Mouse (Mus musculus) heart, embryonic 12.5 days (tissue): ENCODE results near the gene Alg9. TPM values are rescaled to one million over a fixed set of nuclear protein-coding genes. Genes with fewer than 3 reads are reported as not detected.

Experiments
- ATAC-seq: fragments of 200-750 bp; cut with Nextera tagmentation; 2 replicates; pipeline ENCODE4 v1.8.0; 2017; ENCODE audit warnings: moderate TSS enrichment, moderate library complexity; ENCODE audit not compliant: insufficient number of reproducible peaks, low FRiP score
- H3K27ac ChIP-seq: fragments of 300-500 bp; sonication (generic); 2 replicates; pipeline ENCODE4 v1.5.1; 2016; ENCODE audit warnings: mild to moderate bottlenecking, moderate library complexity; ENCODE audit not compliant: poor library complexity, severe bottlenecking
- H3K27me3 ChIP-seq: fragments of 300-500 bp; sonication (generic); replicated peaks from 2 replicates; pipeline ENCODE4 v1.6.1; 2016; ENCODE audit warnings: mild to moderate bottlenecking, moderate library complexity
- H3K36me3 ChIP-seq: fragments of 300-500 bp; sonication (generic); 2 replicates; pipeline ENCODE4 v1.6.1; 2016; ENCODE audit warnings: mild to moderate bottlenecking, moderate library complexity
- H3K4me1 ChIP-seq: fragments of 300-500 bp; sonication (generic); replicated peaks from 2 replicates; pipeline ENCODE4 v1.6.1; 2016; ENCODE audit warnings: mild to moderate bottlenecking
- H3K4me2 ChIP-seq: fragments of 300-500 bp; sonication (generic); 2 replicates; pipeline ENCODE4 v1.6.1; 2016; ENCODE audit warnings: mild to moderate bottlenecking, moderate library complexity
- H3K4me3 ChIP-seq: fragments of 300-500 bp; sonication (generic); 2 replicates; pipeline ENCODE4 v1.5.1; 2016; ENCODE audit warnings: mild to moderate bottlenecking
- H3K9ac ChIP-seq: fragments of 300-500 bp; sonication (generic); 2 replicates; pipeline ENCODE4 v1.6.1; 2016; ENCODE audit warnings: mild to moderate bottlenecking, moderate library complexity
- H3K9me3 ChIP-seq: fragments of 300-500 bp; sonication (generic); replicated peaks from 2 replicates; pipeline ENCODE4 v1.6.1; 2016; ENCODE audit warnings: mild to moderate bottlenecking, moderate library complexity
- WGBS: fragments of 180-500 bp; shearing (Covaris S2); methylation state at CpG from one replicate; pipeline ENCODE4 v1.1.7; 2016; 5-methylcytosine and 5-hydroxymethylcytosine counted together
- polyA plus RNA-seq: library from polyadenylated mRNA; unstranded; fragments of >200 nt; fragmentation: Nextera tagmentation; extraction: Ambion mirVana; gene quantifications from 2 replicates; pipeline ENCODE4 v1.2.1, GENCODE M21; 2016

The Alg9 gene
- polyA plus RNA-seq, 1 experiment from 2014 or later: 38.6 TPM

- ATAC-seq: no peak
- Histone ChIP-seq H3K4me3 (no peak overlapping the region), H3K4me1 (peaks cover 12% of the 10 kb centered on the region)
Measured at GRCm38 (mm10) chr9:50845547-50845946, 70.7 kb downstream of the Alg9 start.

GRCm38 (mm10) chr9:50847133-50847532 is 72.3 kb downstream of the Alg9 start:
- WGBS: 89% methylated on average over 6 of the region's 6 CpGs
- H3K9ac ChIP-seq: no peak overlapping the region
- no peak overlapping the region for H3K4me3 ChIP-seq
- H3K36me3 ChIP-seq: peaks cover 18% of the 10 kb centered on the region
- no peaks in the 10 kb centered on the region for H3K9me3 ChIP-seq
- H3K4me2 ChIP-seq: no peak overlapping the region
- H3K4me1 ChIP-seq: peaks cover 20% of the 10 kb centered on the region
- no peak for ATAC-seq
- H3K27me3 ChIP-seq: no peaks in the 10 kb centered on the region
- H3K27ac ChIP-seq: no peak overlapping the region

More at GRCm38 (mm10) chr9:50845547-50845946, 70.7 kb downstream of the Alg9 start:
- Histone ChIP-seq H3K27ac (no peak overlapping the region), H3K27me3 (no peaks in the 10 kb centered on the region), H3K9me3 (no peaks in the 10 kb centered on the region), H3K4me2 (no peak overlapping the region), H3K36me3 (peaks cover 18% of the 10 kb centered on the region), H3K9ac (no peak overlapping the region)
- 74% methylated on average over 9 of the region's 9 CpGs for WGBS

- peaks cover 16% of the 10 kb centered on the region for H3K36me3 ChIP-seq
- no peaks in the 10 kb centered on the region for H3K27me3 ChIP-seq
- no peak overlapping the region for H3K27ac ChIP-seq
- no peak for ATAC-seq
- WGBS: 67% methylated on average over 12 of the region's 12 CpGs
- H3K4me3 ChIP-seq: no peak overlapping the region
- no peaks in the 10 kb centered on the region for H3K9me3 ChIP-seq
- no peak overlapping the region for H3K9ac ChIP-seq
- H3K4me1 ChIP-seq: peaks cover 25% of the 10 kb centered on the region
- H3K4me2 ChIP-seq: no peak overlapping the region
Measured at GRCm38 (mm10) chr9:50847606-50848368, 73.0 kb downstream of the Alg9 start.

GRCm38 (mm10) chr9:50848821-50849220 is 74.0 kb downstream of the Alg9 start:
- Histone ChIP-seq H3K27ac (no peak overlapping the region), H3K4me2 (no peak overlapping the region), H3K9me3 (no peaks in the 10 kb centered on the region), H3K4me1 (peaks cover 29% of the 10 kb centered on the region), H3K4me3 (no peak overlapping the region), H3K9ac (no peak overlapping the region), H3K27me3 (no peaks in the 10 kb centered on the region), H3K36me3 (peaks cover 8% of the 10 kb centered on the region)
- no peak for ATAC-seq
- WGBS: 68% methylated on average over 5 of the region's 5 CpGs

- H3K4me2 ChIP-seq: no peak overlapping the region
- no peak overlapping the region for H3K27ac ChIP-seq
- H3K4me3 ChIP-seq: no peak overlapping the region
- H3K4me1 ChIP-seq: peaks cover 32% of the 10 kb centered on the region
- H3K27me3 ChIP-seq: no peaks in the 10 kb centered on the region
- peaks cover 4% of the 10 kb centered on the region for H3K36me3 ChIP-seq
- H3K9ac ChIP-seq: no peak overlapping the region
- H3K9me3 ChIP-seq: no peaks in the 10 kb centered on the region
- 23% methylated on average over 8 of the region's 8 CpGs for WGBS
- peak; percentile 49; the same call in 1 of the 2 replicates for ATAC-seq
Measured at GRCm38 (mm10) chr9:50849249-50849648, 74.4 kb downstream of the Alg9 start.

GRCm38 (mm10) chr9:50849755-50850154 is 74.9 kb downstream of the Alg9 start:
- Histone ChIP-seq H3K4me2 (peak overlapping the region; percentile 46), H3K9ac (no peak overlapping the region), H3K9me3 (no peaks in the 10 kb centered on the region), H3K36me3 (no peaks in the 10 kb centered on the region), H3K4me1 (peaks cover 37% of the 10 kb centered on the region), H3K27me3 (no peaks in the 10 kb centered on the region), H3K4me3 (no peak overlapping the region), H3K27ac (no peak overlapping the region)
- no peak for ATAC-seq
- WGBS: 55% methylated on average over 9 of the region's 9 CpGs

GRCm38 (mm10) chr9:50850271-50850670 is 75.5 kb downstream of the Alg9 start:
- Histone ChIP-seq H3K9ac (peak overlapping the region; percentile 44), H3K27me3 (no peaks in the 10 kb centered on the region), H3K36me3 (no peaks in the 10 kb centered on the region), H3K9me3 (no peaks in the 10 kb centered on the region), H3K4me3 (no peak overlapping the region), H3K4me1 (peaks cover 37% of the 10 kb centered on the region), H3K4me2 (peak overlapping the region; percentile 46), H3K27ac (no peak overlapping the region)
- WGBS: 22% methylated on average over 11 of the region's 11 CpGs
- no peak for ATAC-seq

GRCm38 (mm10) chr9:50850713-50851112 is 75.9 kb downstream of the Alg9 start:
- H3K9me3 ChIP-seq: no peaks in the 10 kb centered on the region
- no peak for ATAC-seq
- H3K4me2 ChIP-seq: peak overlapping the region; percentile 46
- H3K4me3 ChIP-seq: no peak overlapping the region
- H3K9ac ChIP-seq: peak overlapping the region; percentile 44
- H3K4me1 ChIP-seq: peaks cover 37% of the 10 kb centered on the region
- no peak overlapping the region for H3K27ac ChIP-seq
- no peaks in the 10 kb centered on the region for H3K27me3 ChIP-seq
- 35% methylated on average over 8 of the region's 8 CpGs for WGBS
- H3K36me3 ChIP-seq: no peaks in the 10 kb centered on the region

- H3K4me3 ChIP-seq: no peak overlapping the region
- no peaks in the 10 kb centered on the region for H3K27me3 ChIP-seq
- no peaks in the 10 kb centered on the region for H3K9me3 ChIP-seq
- peak overlapping the region; percentile 45 for H3K4me2 ChIP-seq
- H3K4me1 ChIP-seq: peaks cover 44% of the 10 kb centered on the region
- ATAC-seq: no peak
- no peaks in the 10 kb centered on the region for H3K36me3 ChIP-seq
- H3K27ac ChIP-seq: peak overlapping the region; percentile 7; the same call in 1 of the 2 replicates
- no peak overlapping the region for H3K9ac ChIP-seq
- 46% methylated on average over 17 of the region's 17 CpGs for WGBS
Measured at GRCm38 (mm10) chr9:50852634-50853349, 78.0 kb downstream of the Alg9 start.

GRCm38 (mm10) chr9:50854376-50854775 is 79.6 kb downstream of the Alg9 start:
- peaks cover 6% of the 10 kb centered on the region for H3K36me3 ChIP-seq
- 0 out of 2 replicates have a peak, but pooled peaks have one; percentile 35 for ATAC-seq
- H3K27ac ChIP-seq: no peak overlapping the region
- 64% methylated on average over 8 of the region's 8 CpGs for WGBS
- no peak overlapping the region for H3K4me2 ChIP-seq
- H3K27me3 ChIP-seq: no peaks in the 10 kb centered on the region
- H3K4me3 ChIP-seq: no peak overlapping the region
- no peak overlapping the region for H3K9ac ChIP-seq
- H3K4me1 ChIP-seq: peaks cover 47% of the 10 kb centered on the region
- H3K9me3 ChIP-seq: no peaks in the 10 kb centered on the region

GRCm38 (mm10) chr9:50855133-50855766 is 80.4 kb downstream of the Alg9 start:
- Histone ChIP-seq H3K4me2 (no peak overlapping the region), H3K36me3 (peaks cover 15% of the 10 kb centered on the region), H3K27me3 (no peaks in the 10 kb centered on the region), H3K4me1 (peaks cover 39% of the 10 kb centered on the region), H3K4me3 (no peak overlapping the region), H3K27ac (no peak overlapping the region), H3K9me3 (no peaks in the 10 kb centered on the region), H3K9ac (no peak overlapping the region)
- 81% methylated on average over 5 of the region's 5 CpGs for WGBS
- ATAC-seq: no peak
